Mouse (Mus musculus) thymus, adult 2 months (tissue): ENCODE measurements around the gene Nudt19. TPM values are rescaled to one million over a fixed set of nuclear protein-coding genes. Genes with fewer than 3 reads are reported as not detected.
"Not testable (repeated sequence)": the region's sequence is repeated elsewhere in the genome, so short reads cannot be mapped to it uniquely, and the experiment has no call there.

Experiments
- DNase-seq: peaks from one replicate; pipeline ENCODE4 v3.0.0; 2021
- H3K27ac ChIP-seq: fragments of 200-500 bp; 2 replicates; pipeline ENCODE4 v1.5.1; 2012; ENCODE audit warnings: low read length, control low read depth; ENCODE audit not compliant: control insufficient read depth, insufficient read depth
- H3K27me3 ChIP-seq: fragments of 200-500 bp; 2 replicates; pipeline ENCODE4 v1.6.1; 2012; ENCODE audit warnings: mild to moderate bottlenecking, low read length, moderate library complexity, mixed read lengths; ENCODE audit not compliant: control insufficient read depth, insufficient read depth
- H3K36me3 ChIP-seq: fragments of 200-500 bp; 2 replicates; pipeline ENCODE4 v1.6.1; 2012; ENCODE audit warnings: mild to moderate bottlenecking, low read length, moderate library complexity; ENCODE audit not compliant: control insufficient read depth, insufficient read depth
- H3K4me1 ChIP-seq: fragments of 200-500 bp; replicated peaks from 2 replicates; pipeline ENCODE4 v1.6.1; 2012; ENCODE audit warnings: low read length; ENCODE audit not compliant: control insufficient read depth, insufficient read depth
- H3K4me3 ChIP-seq: fragments of 200-500 bp; 2 replicates; pipeline ENCODE4 v1.5.1; 2012; ENCODE audit warnings: mild to moderate bottlenecking, low read length, control low read depth, moderate library complexity; ENCODE audit not compliant: control insufficient read depth, insufficient read depth
- CTCF ChIP-seq: fragments of 200-500 bp; IDR thresholded peaks from 2 replicates; pipeline ENCODE4 v1.5.1; 2012; ENCODE audit warnings: mild to moderate bottlenecking, control low read depth, low read length, moderate library complexity, borderline replicate concordance; ENCODE audit not compliant: control insufficient read depth, poor library complexity, insufficient read depth; ENCODE audit errors: extremely low read depth
- POLR2A ChIP-seq: fragments of 200-500 bp; IDR thresholded peaks from 2 replicates; pipeline ENCODE4 v1.6.1; 2012; ENCODE audit warnings: mild to moderate bottlenecking, low read length, control low read depth, moderate library complexity; ENCODE audit not compliant: control insufficient read depth, poor library complexity, insufficient read depth; ENCODE audit errors: extremely low read depth
- WGBS: fragments of 180-500 bp; shearing (Covaris S2); methylation state at CpG from one replicate; pipeline ENCODE4 v1.1.7; 2018; 5-methylcytosine and 5-hydroxymethylcytosine counted together
- polyA plus RNA-seq: library from polyadenylated mRNA; depleted of rRNA; stranded (reverse); fragments of >200 nt; gene quantifications from 2 replicates; pipeline ENCODE4 v1.2.3, GENCODE M21; 2012

The Nudt19 gene
- polyA plus RNA-seq, 1 experiment: 40.2 TPM

DNA sequence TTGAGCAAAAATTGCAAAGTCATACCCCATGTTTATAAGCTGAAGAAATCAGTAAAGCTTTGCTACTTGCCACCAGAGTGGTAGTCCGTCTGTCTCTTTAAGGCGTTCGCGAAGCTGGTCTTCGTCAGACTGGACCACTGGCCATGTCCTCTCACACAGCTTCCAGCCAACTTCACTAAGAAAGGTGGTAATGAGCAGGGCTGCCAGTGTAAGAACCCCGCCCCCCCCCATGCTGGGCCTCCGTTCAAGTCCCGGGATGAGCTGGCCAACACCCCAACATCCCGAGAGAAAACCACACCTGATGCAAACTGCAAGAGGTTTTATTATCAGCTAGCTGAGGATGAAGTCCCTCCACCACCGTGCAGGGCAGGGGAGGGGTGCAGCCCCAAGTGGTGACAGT lies 8.8 kb upstream of the Nudt19 start:
- not testable (repeated sequence) for H3K4me1 ChIP-seq, DNase-seq, H3K27me3 ChIP-seq, H3K27ac ChIP-seq, H3K4me3 ChIP-seq, H3K36me3 ChIP-seq
- 93% methylated on average over 10 of the region's 10 CpGs for WGBS

DNA sequence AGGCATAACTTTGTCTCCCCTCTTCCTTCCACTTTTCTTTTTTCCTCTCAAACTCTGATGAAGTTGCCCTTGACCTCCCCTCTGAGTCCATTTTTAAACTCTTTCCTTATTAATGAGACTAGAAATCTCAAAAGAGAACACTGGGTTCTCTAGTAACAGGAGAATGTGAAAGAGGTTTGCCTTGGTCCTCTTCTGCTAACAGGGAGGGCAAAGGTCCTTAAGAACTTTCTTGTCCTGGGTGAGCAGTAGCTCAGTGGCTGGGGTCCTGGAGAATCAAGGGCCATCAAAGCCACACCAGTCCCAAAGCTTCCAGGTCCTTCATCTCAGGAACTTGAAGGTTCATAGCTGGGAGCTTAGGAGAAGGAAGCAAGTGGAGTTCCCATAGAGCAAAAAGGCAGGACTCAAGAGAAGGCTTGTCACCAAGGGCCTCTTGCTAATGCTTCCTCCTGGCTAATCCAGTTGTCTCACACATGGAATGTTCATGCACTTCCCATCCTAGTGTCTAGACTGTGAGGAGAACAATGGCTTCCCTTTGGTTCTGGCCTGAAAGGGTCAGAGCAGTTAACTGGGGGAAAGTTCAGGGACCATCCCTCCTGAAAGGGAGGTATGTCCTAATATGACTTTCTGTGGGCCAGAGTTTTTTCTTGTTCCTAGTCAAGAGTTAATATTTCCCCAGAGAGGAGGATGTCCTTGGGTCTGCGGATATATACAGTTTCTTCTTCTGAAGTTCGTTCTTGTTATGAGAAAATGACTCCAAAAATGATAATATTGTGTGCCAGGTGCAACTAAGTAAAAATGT lies 8.2 kb upstream of the Nudt19 start:
- Histone ChIP-seq H3K27ac (no peak overlapping the region), H3K27me3 (no peaks in the 10 kb centered on the region), H3K36me3 (no peaks in the 10 kb centered on the region), H3K4me1 (no peaks in the 10 kb centered on the region), H3K4me3 (no peak overlapping the region)
- WGBS: 88% methylated on average over 2 of the region's 2 CpGs
- TF ChIP-seq CTCF (no peak), POLR2A (no peak)
- DNase-seq: no peak

DNA sequence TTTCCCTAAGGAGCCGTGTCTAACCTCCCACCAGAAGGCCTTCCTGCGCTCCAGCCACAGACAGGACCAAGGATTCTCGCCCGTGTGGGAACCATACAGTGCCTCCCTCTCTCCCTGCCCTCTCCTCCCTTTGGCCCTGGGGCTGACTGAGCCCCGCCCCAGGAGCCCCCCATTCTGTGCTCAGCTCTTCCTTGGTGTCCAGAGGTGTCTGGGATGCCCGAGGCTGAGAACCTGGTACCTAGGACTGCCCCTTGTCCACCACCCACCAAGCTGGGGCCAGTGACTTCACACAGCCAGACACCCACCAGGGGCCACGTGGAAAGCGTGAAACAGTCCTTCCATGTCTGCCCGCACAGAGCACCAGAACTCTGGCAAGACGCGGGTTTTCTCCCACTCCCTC lies 7.0 kb upstream of the Nudt19 start:
- Histone ChIP-seq H3K27me3 (no peaks in the 10 kb centered on the region), H3K27ac (no peak overlapping the region), H3K4me3 (no peak overlapping the region), H3K4me1 (no peaks in the 10 kb centered on the region), H3K36me3 (no peaks in the 10 kb centered on the region)
- DNase-seq: no peak
- WGBS: 93% methylated on average over 11 of the region's 11 CpGs
- no peak for TF ChIP-seq CTCF
- no peak for TF ChIP-seq POLR2A

DNA sequence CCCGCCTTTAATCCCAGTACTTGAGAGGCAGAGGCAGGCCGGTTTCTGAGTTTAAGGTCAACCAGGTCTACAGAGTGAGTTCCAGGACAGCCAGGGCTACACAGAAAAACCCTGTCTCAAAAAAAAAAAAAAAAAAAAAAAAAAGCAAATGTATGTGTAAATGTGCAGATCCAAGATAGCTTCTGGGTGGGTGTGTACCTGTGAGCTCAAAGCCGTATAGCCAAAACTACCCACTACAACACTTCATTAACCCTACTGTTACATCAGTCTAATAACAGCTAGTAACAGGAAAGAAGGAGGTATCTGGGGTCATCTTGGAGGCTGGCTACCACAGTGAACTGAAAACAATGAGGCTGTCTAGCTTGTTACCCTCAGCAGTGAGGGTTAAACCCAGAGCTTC lies 3.7 kb upstream of the Nudt19 start:
- H3K27ac ChIP-seq: no peak overlapping the region
- no peaks in the 10 kb centered on the region for H3K4me1 ChIP-seq
- WGBS: 88% methylated on average over 3 of the region's 3 CpGs
- H3K4me3 ChIP-seq: no peak overlapping the region
- H3K27me3 ChIP-seq: no peaks in the 10 kb centered on the region
- no peaks in the 10 kb centered on the region for H3K36me3 ChIP-seq
- no peak for DNase-seq
- TF ChIP-seq CTCF: no peak
- no peak for TF ChIP-seq POLR2A

DNA sequence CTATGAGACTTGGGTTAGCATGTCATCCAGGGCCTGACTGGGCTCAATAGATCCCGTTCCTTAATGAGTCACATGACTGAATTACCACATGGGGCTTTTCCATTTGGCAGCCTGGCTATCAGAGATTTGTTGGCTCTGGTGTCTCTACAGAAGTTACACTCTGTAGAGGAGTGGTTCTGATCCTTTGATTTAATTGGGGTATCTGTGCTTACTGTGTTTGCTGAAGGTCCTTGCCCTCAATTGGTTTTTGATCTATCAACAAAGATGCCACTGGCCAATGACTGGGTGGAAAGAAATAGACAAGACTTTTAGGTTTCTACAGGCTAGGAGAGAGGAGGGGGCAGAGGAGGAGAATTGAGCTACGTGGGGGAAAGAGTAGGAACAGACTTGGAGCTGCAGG lies 2.6 kb upstream of the Nudt19 start:
- no peak overlapping the region for H3K4me3 ChIP-seq
- no peak overlapping the region for H3K27ac ChIP-seq
- DNase-seq: no peak
- WGBS: 90% methylated on average over 2 of the region's 2 CpGs
- TF ChIP-seq POLR2A (no peak), CTCF (no peak)
- H3K27me3 ChIP-seq: no peaks in the 10 kb centered on the region
- no peaks in the 10 kb centered on the region for H3K36me3 ChIP-seq
- H3K4me1 ChIP-seq: peaks cover 5% of the 10 kb centered on the region; the same call in 1 of the 2 replicates

DNA sequence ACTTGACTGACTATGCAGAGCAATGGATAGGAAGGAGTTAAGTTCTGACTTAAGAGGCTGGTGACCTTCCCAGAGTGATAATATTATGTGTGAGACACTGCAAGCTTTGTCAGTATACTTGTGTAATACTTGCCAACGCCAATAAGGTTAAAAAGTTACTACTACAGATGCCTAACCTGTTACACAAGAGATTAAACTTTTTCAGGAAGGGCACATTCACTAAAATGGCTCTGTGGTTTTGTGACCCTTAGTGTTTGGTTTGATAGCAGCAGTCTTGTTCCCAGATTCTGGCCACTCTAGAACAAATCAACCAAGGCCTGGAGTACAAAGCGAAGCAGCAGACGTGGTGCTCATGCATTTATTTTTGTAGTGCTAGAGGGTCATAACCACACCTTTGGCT lies 1.5 kb upstream of the Nudt19 start:
- Histone ChIP-seq H3K4me3 (no peak overlapping the region), H3K27ac (no peak overlapping the region), H3K4me1 (peaks cover 5% of the 10 kb centered on the region; the same call in 1 of the 2 replicates), H3K27me3 (no peaks in the 10 kb centered on the region), H3K36me3 (no peaks in the 10 kb centered on the region)
- no peak for DNase-seq
- 43% methylated on average over 3 of the region's 3 CpGs for WGBS
- TF ChIP-seq POLR2A (no peak), CTCF (no peak)

DNA sequence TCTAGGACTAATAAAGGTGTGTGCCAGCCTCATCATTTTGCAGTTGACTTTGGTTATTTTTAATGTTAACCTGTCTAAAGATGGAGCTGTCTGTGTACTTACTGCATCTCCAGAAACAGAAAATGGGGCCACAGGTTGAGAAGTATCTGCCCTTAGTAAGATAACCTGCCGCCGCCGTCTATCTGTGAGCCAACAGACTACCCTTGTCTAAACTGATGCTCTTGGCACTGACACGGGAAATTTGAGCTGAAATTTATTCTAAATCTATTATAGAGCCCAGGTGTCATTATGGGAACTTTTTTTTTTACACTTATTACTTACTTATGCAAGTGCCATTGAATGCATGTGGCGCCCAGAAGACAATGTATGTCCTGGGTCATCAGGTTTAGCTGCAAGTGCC lies 801 bp upstream of the Nudt19 start:
- Histone ChIP-seq H3K36me3 (no peaks in the 10 kb centered on the region), H3K27ac (no peak overlapping the region), H3K4me1 (peaks cover 5% of the 10 kb centered on the region; the same call in 1 of the 2 replicates), H3K4me3 (no peak overlapping the region), H3K27me3 (no peaks in the 10 kb centered on the region)
- no peak for TF ChIP-seq CTCF
- TF ChIP-seq POLR2A: no peak
- 96% methylated on average over 5 of the region's 5 CpGs for WGBS
- DNase-seq: no peak
